Mouse (Mus musculus) embryo, embryonic 9.5 days (tissue): ENCODE measurements around the gene Mb.

ENCODE experiments used
- DNase-seq: peaks from one replicate; pipeline ENCODE4 v3.0.0-alpha.2; 2017; ENCODE audit errors: extremely low spot score

The Mb gene

DNA sequence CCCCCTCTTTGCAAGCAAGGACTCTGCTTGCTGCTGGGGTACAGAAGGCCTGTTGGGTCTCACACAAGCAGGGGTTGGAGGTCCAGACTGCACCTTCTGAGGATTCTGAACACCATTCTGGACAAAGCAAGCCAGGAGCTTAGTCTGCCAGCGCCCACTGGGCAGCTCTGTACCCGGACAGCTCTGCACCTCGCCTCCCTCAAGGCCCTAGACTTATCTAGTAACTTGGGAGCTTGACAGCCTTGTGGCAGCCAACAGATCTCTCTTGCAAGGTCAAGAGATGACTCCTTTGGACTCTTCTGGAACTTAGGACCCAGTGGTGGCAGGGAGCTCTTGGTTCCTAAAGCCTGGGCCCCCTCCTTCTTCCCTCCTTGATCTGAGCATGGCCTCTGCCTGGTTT is 23.4 kb downstream of the Mb start:
- no peak for DNase-seq

DNA sequence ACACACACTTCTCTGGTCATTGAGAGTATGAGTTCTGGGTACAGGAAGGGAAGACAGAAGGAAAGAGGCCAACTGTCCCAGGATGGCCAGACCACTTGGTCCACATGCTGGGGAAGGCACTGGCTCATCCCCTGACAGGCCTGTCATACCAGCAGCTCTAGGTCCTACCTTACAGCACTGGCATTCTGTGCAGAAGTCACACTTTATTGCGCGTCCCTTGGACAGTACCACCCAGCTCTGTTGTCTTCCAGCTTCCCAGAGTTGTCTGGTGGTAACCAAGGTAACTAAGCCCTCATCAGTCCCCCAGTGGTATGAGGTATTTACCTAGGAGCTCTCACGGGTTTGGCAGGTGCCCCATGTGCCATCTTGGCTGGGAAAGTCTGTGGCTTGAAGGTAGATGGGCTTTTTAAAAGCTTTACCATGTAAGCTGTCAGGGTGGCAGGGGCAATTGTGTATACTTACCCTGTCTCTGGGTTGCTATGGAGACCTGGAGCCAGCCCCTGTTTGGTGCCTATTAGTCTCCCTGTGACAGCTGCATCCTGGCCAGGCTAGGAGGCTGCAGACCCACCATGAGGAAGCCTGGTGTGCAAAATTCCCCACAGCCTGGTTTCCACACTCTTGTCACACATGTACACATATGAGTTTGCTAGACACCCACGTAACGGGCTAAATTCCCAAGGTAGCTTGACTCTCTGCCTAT is 24.4 kb downstream of the Mb start:
- peak; percentile 26 for DNase-seq

DNA sequence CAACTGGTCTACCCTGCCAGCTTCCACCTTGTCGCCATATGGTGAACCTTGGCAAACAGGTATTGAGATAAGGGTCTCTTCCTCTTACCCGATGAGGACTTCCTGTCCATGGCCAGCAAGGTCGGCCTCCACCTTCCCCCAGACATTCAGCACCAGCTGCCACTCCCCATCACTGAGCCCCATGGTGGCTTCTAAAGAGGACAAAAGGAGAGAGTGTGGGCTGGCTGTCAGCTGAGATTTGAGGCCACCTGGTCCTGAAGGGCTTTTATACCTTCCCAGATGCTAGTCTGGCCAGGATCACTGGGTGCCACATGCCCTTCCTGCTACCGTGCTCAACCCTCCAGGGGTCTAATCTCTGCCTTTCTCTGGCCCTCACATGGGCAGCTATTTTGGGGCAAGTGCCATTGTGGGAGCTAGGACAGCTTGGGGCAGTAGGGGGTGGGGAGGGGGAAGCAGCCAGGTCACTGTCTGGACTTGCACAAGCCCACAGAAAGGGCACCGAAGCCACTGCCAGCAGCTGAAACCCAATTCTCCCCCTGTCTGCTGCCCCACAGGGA is 28.0 kb downstream of the Mb start:
- no peak for DNase-seq

- DNase-seq = no peak
These were observed 28.6 kb downstream of the Mb start for GRCm38 (mm10) chr15:77021851-77022250.

- no peak for DNase-seq
These were observed 29.4 kb downstream of the Mb start for GRCm38 (mm10) chr15:77021056-77021455.

GRCm38 (mm10) chr15:77020136-77020535 is 30.3 kb downstream of the Mb start:
- DNase-seq = no peak

DNA sequence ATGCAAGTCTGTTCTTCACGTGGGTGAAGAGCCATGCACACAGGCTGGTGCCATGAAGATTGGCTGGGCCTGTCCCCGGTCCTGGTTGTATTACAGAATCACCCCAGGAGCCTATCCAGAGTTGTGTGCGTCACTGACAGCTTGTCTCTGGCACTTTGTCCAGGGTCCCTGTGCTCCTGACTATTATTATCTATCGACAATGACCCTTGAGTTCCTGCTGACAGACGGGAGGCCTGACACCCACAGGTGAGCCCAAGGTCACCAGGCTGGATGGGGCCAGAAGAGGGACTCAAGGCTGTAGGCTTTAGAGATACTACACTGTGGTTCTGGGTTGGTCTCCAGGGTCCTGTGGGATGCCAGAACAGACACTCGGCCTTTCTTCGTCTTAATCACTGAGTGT is 30.9 kb downstream of the Mb start:
- no peak for DNase-seq

- DNase-seq = no peak
These were observed 31.6 kb downstream of the Mb start for GRCm38 (mm10) chr15:77018740-77019340.

GRCm38 (mm10) chr15:77017897-77018296 is 32.6 kb downstream of the Mb start:
- no peak for DNase-seq

DNA sequence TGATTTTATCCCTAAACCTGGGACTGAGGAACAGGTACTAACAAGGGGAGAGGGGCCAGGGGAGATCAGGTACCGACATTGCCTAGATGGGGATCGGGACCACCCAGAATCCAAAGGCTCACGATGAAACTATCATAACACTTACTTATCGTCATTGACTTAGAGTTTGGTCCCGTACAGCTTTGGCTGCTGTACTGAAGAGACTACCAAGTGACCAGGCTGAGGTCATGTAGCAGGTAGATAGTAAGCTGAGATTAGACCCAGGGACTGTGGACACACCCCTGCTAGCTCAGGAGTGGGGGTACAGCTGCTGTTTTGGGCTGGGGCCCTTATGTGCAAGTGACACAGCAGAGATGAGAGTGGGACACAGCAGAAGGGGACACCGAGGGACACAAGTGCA is 34.0 kb downstream of the Mb start:
- no peak for DNase-seq

GRCm38 (mm10) chr15:77014985-77015384 is 35.5 kb downstream of the Mb start:
- no peak for DNase-seq

- DNase-seq = no peak
These were observed 36.0 kb downstream of the Mb start for GRCm38 (mm10) chr15:77014431-77014830.

- peak; percentile 29 for DNase-seq
These were observed 36.7 kb downstream of the Mb start for GRCm38 (mm10) chr15:77013753-77014241.

- DNase-seq = no peak
These were observed 41.6 kb downstream of the Mb start for GRCm38 (mm10) chr15:77008851-77009250.

DNA sequence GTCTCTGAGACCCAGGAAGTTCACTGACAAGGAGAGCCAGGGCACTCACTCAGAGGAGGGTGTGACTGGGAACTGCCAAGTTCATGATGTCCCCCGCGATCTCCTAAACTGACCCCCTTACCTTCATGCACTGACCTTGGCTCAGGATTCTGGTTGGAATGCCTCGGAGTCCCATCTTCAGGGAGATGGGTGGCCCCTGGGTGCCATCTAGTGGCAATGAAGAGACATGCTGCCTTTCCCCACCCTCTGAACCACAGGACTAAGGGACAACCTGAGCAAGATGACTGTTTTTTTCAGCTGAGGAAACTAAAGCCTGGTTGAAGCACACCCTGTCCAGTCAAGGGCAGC is 46.6 kb downstream of the Mb start:
- DNase-seq = peak; percentile 51

- no peak for DNase-seq
These were observed 47.1 kb downstream of the Mb start for GRCm38 (mm10) chr15:77003173-77003867.

- DNase-seq = no peak
These were observed 51.4 kb downstream of the Mb start for GRCm38 (mm10) chr15:76998878-76999588.

DNA sequence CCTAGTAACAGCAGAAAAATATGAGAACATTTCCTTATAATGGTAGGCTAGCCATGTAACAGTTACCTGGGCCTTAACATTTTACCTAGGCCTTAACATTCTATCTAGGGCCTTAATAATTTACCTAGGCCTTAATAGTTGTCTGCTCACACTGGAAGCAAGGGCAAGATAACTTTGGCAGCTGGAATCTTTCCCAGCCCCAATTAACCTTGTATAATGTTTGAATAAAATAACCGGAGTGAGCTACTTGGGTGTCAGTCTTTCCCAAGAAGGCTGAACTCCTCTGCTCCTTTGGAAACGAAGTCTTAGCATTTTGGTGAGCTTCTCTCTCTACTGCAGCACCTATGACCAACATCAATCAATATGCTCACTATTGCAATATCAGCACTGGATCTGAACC is 52.4 kb downstream of the Mb start:
- no peak for DNase-seq

GRCm38 (mm10) chr15:76994413-76994812 is 56.1 kb downstream of the Mb start:
- DNase-seq = no peak

DNA sequence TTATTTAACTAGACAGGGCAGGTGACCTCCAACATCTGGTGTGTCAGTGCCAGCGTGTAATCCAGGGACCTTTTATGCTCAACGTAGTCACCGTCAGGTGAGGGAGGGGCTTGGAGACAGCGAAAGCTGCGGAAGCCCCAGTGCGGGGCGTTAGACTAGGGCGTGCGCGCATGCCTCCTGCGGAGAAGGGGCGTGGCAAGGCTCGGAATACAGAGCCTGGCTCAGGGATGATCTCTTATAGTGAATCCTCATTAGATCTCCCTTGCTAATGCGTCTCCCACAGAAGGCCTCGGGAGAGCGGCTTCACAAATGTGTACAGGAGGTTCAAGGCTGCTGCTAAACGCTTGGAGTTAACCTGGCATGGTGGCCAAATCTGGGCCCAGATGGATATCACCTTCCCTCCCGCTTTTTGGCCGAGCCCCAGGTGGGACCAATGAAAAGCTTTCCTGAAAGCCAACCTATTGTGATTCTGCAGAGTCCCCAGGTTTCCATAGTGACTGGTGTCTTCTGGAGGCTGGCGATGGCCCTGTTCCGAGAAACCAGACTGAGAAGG is 62.9 kb downstream of the Mb start:
- peak; percentile 49 for DNase-seq

DNA sequence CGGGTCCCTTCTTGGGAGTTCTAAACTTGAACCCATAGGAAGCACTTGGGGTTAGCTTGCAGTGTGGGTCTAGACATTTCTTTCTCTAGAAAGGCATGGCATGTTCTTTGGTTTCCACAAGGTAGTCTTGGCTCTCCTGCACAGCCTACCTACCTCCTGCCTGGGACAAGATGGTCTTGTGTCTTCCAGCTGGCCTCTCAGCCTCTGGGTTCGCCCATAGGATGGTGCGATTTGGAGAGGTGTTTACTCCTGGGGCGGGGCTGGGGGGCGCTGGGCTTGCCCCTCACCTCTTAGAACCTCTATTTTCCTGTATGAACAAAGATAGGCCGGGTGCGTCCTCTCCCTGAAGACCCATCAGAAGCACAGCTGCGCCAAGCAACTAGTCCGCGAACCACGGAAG is 63.3 kb downstream of the Mb start:
- DNase-seq = no peak

- DNase-seq = no peak
These were observed 67.7 kb downstream of the Mb start for GRCm38 (mm10) chr15:76982745-76983144.
